Mouse (Mus musculus) hindbrain, embryonic 13.5 days (tissue): Measurements from ENCODE around the gene Rbp4. TPM values are rescaled to one million over a fixed set of nuclear protein-coding genes. Genes with fewer than 3 reads are reported as not detected.

Experiments
- ATAC-seq: fragments of 200-750 bp; cut with Nextera tagmentation; 2 replicates; pipeline ENCODE4 v1.8.0; 2017; ENCODE audit warnings: moderate TSS enrichment; ENCODE audit not compliant: low FRiP score
- H3K27ac ChIP-seq: fragments of 300-500 bp; sonication (generic); 2 replicates; pipeline ENCODE4 v1.5.1; 2015; ENCODE audit warnings: inconsistent platforms, mild to moderate bottlenecking, moderate library complexity
- H3K27me3 ChIP-seq: fragments of 300-500 bp; sonication (generic); 2 replicates; pipeline ENCODE4 v1.6.1; 2015; ENCODE audit warnings: mild to moderate bottlenecking, inconsistent platforms
- H3K36me3 ChIP-seq: fragments of 300-500 bp; sonication (generic); 2 replicates; pipeline ENCODE4 v1.6.1; 2015; ENCODE audit warnings: mild to moderate bottlenecking, inconsistent platforms
- H3K4me1 ChIP-seq: fragments of 300-500 bp; sonication (generic); replicated peaks from 2 replicates; pipeline ENCODE4 v1.6.1; 2015; ENCODE audit warnings: inconsistent platforms
- H3K4me2 ChIP-seq: fragments of 300-500 bp; sonication (generic); 2 replicates; pipeline ENCODE4 v1.6.1; 2015; ENCODE audit warnings: inconsistent platforms, mild to moderate bottlenecking, moderate library complexity
- H3K4me3 ChIP-seq: fragments of 300-500 bp; sonication (generic); 2 replicates; pipeline ENCODE4 v1.5.1; 2015; ENCODE audit warnings: mild to moderate bottlenecking, inconsistent platforms
- H3K9ac ChIP-seq: fragments of 300-500 bp; sonication (generic); 2 replicates; pipeline ENCODE4 v1.6.1; 2015; ENCODE audit warnings: mild to moderate bottlenecking, inconsistent platforms
- H3K9me3 ChIP-seq: fragments of 300-500 bp; sonication (generic); 2 replicates; pipeline ENCODE4 v1.6.1; 2016; ENCODE audit warnings: inconsistent platforms
- WGBS: fragments of 180-500 bp; shearing (Covaris S2); methylation state at CpG from one replicate; pipeline ENCODE4 v1.1.7; 2015; 5-methylcytosine and 5-hydroxymethylcytosine counted together
- polyA plus RNA-seq: library from polyadenylated mRNA; unstranded; fragments of >200 nt; fragmentation: Nextera tagmentation; extraction: Ambion mirVana; gene quantifications from 2 replicates; pipeline ENCODE4 v1.2.1, GENCODE M21; 2015

The Rbp4 gene
- polyA plus RNA-seq, 1 experiment from 2014 or later = 2.7 TPM

GRCm38 (mm10) chr19:38082931-38083525, 42.1 kb downstream of the Rbp4 start:
- Histone ChIP-seq H3K36me3 (no peaks in the 10 kb centered on the region), H3K9me3 (no peaks in the 10 kb centered on the region), H3K27ac (no peak overlapping the region), H3K27me3 (no peaks in the 10 kb centered on the region), H3K4me3 (no peak overlapping the region), H3K9ac (no peak overlapping the region), H3K4me2 (no peak overlapping the region), H3K4me1 (no peaks in the 10 kb centered on the region)
- no peak for ATAC-seq
- 85% methylated on average over 5 of the region's 5 CpGs for WGBS

- Histone ChIP-seq H3K4me2 (no peak overlapping the region), H3K27ac (no peak overlapping the region)
- whole genome bisulfite sequencing = 73% methylated on average over 3 of the region's 3 CpGs
Measured at GRCm38 (mm10) chr19:38081361-38081760, 43.7 kb downstream of the Rbp4 start.

GRCm38 (mm10) chr19:38077851-38078540, 47.1 kb downstream of the Rbp4 start:
- H3K4me3 ChIP-seq = no peak overlapping the region
- peaks cover 2% of the 10 kb centered on the region; the same call in 1 of the 2 replicates for H3K36me3 ChIP-seq
- 84% methylated on average over 3 of the region's 3 CpGs for WGBS
- no peak for ATAC-seq
- no peaks in the 10 kb centered on the region for H3K27me3 ChIP-seq
- H3K4me1 ChIP-seq = no peaks in the 10 kb centered on the region
- no peak overlapping the region for H3K9ac ChIP-seq
- no peaks in the 10 kb centered on the region for H3K9me3 ChIP-seq
- H3K27ac ChIP-seq = no peak overlapping the region
- no peak overlapping the region for H3K4me2 ChIP-seq

More at GRCm38 (mm10) chr19:38081361-38081760, 43.7 kb downstream of the Rbp4 start:
- Histone ChIP-seq H3K9me3 (no peaks in the 10 kb centered on the region), H3K9ac (no peak overlapping the region), H3K4me3 (no peak overlapping the region), H3K36me3 (no peaks in the 10 kb centered on the region), H3K4me1 (no peaks in the 10 kb centered on the region), H3K27me3 (no peaks in the 10 kb centered on the region)
- no peak for ATAC-seq

GRCm38 (mm10) chr19:38076251-38076650, 48.8 kb downstream of the Rbp4 start:
- no peak overlapping the region for H3K27ac ChIP-seq
- H3K4me3 ChIP-seq = no peak overlapping the region
- 84% methylated on average over 2 of the region's 2 CpGs for WGBS
- no peaks in the 10 kb centered on the region for H3K27me3 ChIP-seq
- H3K4me1 ChIP-seq = no peaks in the 10 kb centered on the region
- peaks cover 10% of the 10 kb centered on the region for H3K36me3 ChIP-seq
- no peak overlapping the region for H3K9ac ChIP-seq
- ATAC-seq = no peak
- H3K4me2 ChIP-seq = no peak overlapping the region
- no peaks in the 10 kb centered on the region for H3K9me3 ChIP-seq

- H3K27me3 ChIP-seq = no peaks in the 10 kb centered on the region
- no peak overlapping the region for H3K4me3 ChIP-seq
- H3K36me3 ChIP-seq = peaks cover 17% of the 10 kb centered on the region
- WGBS = 84% methylated on average over 11 of the region's 11 CpGs
- H3K4me1 ChIP-seq = no peaks in the 10 kb centered on the region
- no peak overlapping the region for H3K4me2 ChIP-seq
- ATAC-seq = no peak
- H3K9ac ChIP-seq = no peak overlapping the region
- H3K9me3 ChIP-seq = no peaks in the 10 kb centered on the region
- H3K27ac ChIP-seq = no peak overlapping the region
Measured at GRCm38 (mm10) chr19:38075051-38075450, 50.0 kb downstream of the Rbp4 start.

- WGBS = 93% methylated on average over 5 of the region's 5 CpGs
- no peaks in the 10 kb centered on the region for H3K27me3 ChIP-seq
- H3K9me3 ChIP-seq = no peaks in the 10 kb centered on the region
- no peak overlapping the region for H3K4me3 ChIP-seq
- ATAC-seq = no peak
- H3K4me2 ChIP-seq = no peak overlapping the region
- no peaks in the 10 kb centered on the region for H3K4me1 ChIP-seq
- H3K9ac ChIP-seq = no peak overlapping the region
- H3K27ac ChIP-seq = no peak overlapping the region
- peaks cover 17% of the 10 kb centered on the region for H3K36me3 ChIP-seq
Measured at GRCm38 (mm10) chr19:38073226-38073625, 51.9 kb downstream of the Rbp4 start.

Other genes with a start within 250 kb of the Rbp4 start
- gene Myof, start 81.7 kb downstream of the Rbp4 start, polyA plus RNA-seq = 2.4 and 2.6 TPM in 2 replicates
- 8.2 and 9.6 TPM in 2 replicates for gene Cep55, start 70.3 kb downstream of the Rbp4 start, polyA plus RNA-seq
- gene Ffar4, start 28.2 kb downstream of the Rbp4 start, polyA plus RNA-seq = not detected in 2 replicates
- gene Pde6c, start 7.5 kb upstream of the Rbp4 start, polyA plus RNA-seq = 0.30 and 0.47 TPM in 2 replicates
- gene Fra10ac1, start 98.9 kb upstream of the Rbp4 start, polyA plus RNA-seq = 49.1 and 49.6 TPM in 2 replicates
- 13.1 and 14.0 TPM in 2 replicates for gene Lgi1, start 139.3 kb upstream of the Rbp4 start, polyA plus RNA-seq